Mouse (Mus musculus): Measurements from ENCODE around the gene Jazf1. TPM values are rescaled to one million over a fixed set of nuclear protein-coding genes. Genes with fewer than 3 reads are reported as not detected.
A peak's percentile ranks its signal among the peaks of the same experiment; 100 is the strongest.

Jazf1 gene
- polyA plus RNA-seq (2014; fragmentation: Nextera tagmentation; extraction: Ambion mirVana): 8.4 and 10.0 TPM in 2 replicates

DNA sequence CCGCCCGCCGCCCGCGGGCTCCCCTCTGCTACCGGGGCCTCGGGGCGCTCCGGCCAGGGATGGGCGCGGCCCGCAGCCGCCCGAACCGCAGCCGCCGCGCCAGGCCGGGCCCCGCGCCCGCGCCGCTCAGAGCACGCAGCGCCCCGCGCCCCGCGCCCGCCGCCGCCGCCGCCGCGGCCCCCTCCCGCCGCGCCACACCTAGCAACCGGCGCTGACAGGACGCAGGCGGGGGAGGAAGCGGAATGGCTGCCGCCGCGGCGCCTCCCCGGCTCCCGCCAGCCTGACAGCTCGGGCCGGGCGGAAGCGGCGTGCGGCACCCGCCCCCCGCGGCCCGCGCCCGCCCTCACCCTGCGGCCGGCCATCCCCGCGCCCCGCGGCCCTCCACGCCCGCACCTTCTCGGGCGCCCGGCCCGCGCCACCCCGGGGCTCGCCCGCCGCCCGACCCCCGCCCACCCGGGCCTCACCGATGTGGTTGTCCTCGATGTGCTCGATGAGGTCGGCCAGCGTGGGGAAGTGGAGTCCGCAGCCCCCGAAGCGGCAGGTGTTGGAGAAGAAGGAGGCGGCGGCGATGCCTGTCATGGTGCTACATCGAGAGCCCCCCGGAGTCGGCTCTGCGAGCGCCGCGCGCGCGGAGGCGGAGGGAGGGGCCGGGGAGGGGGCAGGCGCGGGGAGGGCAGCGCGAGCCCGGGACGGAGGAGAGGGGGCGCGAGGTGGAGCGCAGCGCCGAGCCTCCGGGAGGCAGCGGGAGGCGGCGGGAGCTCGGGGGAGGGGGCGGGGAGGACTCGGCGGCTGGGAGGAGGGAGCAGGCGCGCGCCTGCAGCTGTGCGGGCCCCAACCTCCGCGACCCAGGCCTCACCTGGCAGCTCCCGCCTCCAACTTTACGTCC is at the start of gene Jazf1:
TSS of gene Jazf1 (minus strand) at position 643 of the 886 bp plus-strand sequence.
- DNase-seq (ENCODE audit: low spot score) (peak; percentile 64), ATAC-seq (ENCODE audit: low FRiP score) (peak; percentile 78)
- Histone ChIP-seq H3K9ac (ENCODE audit: low read depth, low read length) (peak within 1 kb of the TSS; percentile 75), H3K4me3 (ENCODE audit: low read depth, low read length) (peak within 1 kb of the TSS; percentile 75), H3K4me1 (replicated peaks; ENCODE audit: control insufficient read depth, insufficient read depth, low read length) (0 out of 2 replicates have a peak, but pooled peaks cover 4% of the 10 kb centered on the region), H3K27ac (ENCODE audit: low read depth, low read length) (peak within 1 kb of the TSS; percentile 73), H3K4me2 (replicated peaks; ENCODE audit: low read depth, low read length) (peak within 1 kb of the TSS; percentile 85), H3K9me3 (ENCODE audit: control insufficient read depth, low read length) (no peaks in the 10 kb centered on the region), H3K36me3 (ENCODE audit: control insufficient read depth, insufficient read depth, low read length) (no peaks in the 10 kb centered on the region), H3K27me3 (ENCODE audit: control insufficient read depth, insufficient read depth, low read length) (peaks cover 3% of the 10 kb centered on the region; the same call in 1 of the 2 replicates)
- WGBS: 0% methylated on average over 27 of the region's 133 CpGs

GRCm38 (mm10) chr6:53117855-53118254 is 49.4 kb upstream of the Jazf1 start:
- Histone ChIP-seq H3K4me2 (replicated peaks; ENCODE audit: low read depth, low read length) (no peak overlapping the region), H3K4me3 (ENCODE audit: low read depth, low read length) (no peak overlapping the region), H3K9ac (ENCODE audit: low read depth, low read length) (no peak overlapping the region), H3K36me3 (ENCODE audit: control insufficient read depth, insufficient read depth, low read length) (no peaks in the 10 kb centered on the region), H3K27ac (ENCODE audit: low read depth, low read length) (no peak overlapping the region), H3K27me3 (ENCODE audit: control insufficient read depth, insufficient read depth, low read length) (no peaks in the 10 kb centered on the region), H3K4me1 (replicated peaks; ENCODE audit: control insufficient read depth, insufficient read depth, low read length) (no peaks in the 10 kb centered on the region; the same call in 1 of the 2 replicates), H3K9me3 (ENCODE audit: control insufficient read depth, low read length) (no peaks in the 10 kb centered on the region)
- DNase-seq (ENCODE audit: low spot score) (no peak), ATAC-seq (ENCODE audit: low FRiP score) (no peak)
- WGBS: 48% methylated on average over 1 of the region's 1 CpGs

GRCm38 (mm10) chr6:53086879-53087278 is 18.4 kb upstream of the Jazf1 start:
- Histone ChIP-seq H3K36me3 (ENCODE audit: control insufficient read depth, insufficient read depth, low read length) (no peaks in the 10 kb centered on the region), H3K4me3 (ENCODE audit: low read depth, low read length) (no peak overlapping the region), H3K9me3 (ENCODE audit: control insufficient read depth, low read length) (no peaks in the 10 kb centered on the region), H3K4me2 (replicated peaks; ENCODE audit: low read depth, low read length) (no peak overlapping the region), H3K27me3 (ENCODE audit: control insufficient read depth, insufficient read depth, low read length) (no peaks in the 10 kb centered on the region), H3K9ac (ENCODE audit: low read depth, low read length) (no peak overlapping the region), H3K4me1 (replicated peaks; ENCODE audit: control insufficient read depth, insufficient read depth, low read length) (no peaks in the 10 kb centered on the region), H3K27ac (ENCODE audit: low read depth, low read length) (no peak overlapping the region)
- WGBS: 59% methylated on average over 4 of the region's 4 CpGs
- ATAC-seq (ENCODE audit: low FRiP score) (no peak), DNase-seq (ENCODE audit: low spot score) (no peak)

DNA sequence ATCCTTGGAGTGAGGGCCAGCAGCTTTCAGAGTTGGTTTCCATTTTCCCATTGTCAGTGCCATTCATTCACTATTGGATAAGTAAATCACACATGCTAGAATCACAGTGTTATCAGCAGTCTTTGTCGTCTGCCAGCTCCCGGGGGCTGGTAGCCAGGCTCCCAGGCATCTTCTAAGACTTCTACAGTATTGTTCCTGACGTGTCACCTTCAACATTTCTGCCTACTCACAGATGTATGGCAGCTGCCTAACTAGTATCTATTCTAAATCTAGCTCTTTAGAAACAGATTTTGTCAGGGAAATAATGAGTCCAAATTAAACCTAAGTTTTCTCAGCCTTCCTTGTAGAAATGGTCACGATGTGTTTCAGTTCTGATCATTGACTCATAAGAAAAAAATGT is 12.8 kb upstream of the Jazf1 start:
- H3K27me3 ChIP-seq (ENCODE audit: control insufficient read depth, insufficient read depth, low read length): no peaks in the 10 kb centered on the region
- no peak for ATAC-seq (ENCODE audit: low FRiP score)
- no peaks in the 10 kb centered on the region for H3K4me1 ChIP-seq (replicated peaks; ENCODE audit: control insufficient read depth, insufficient read depth, low read length)

GRCm38 (mm10) chr6:53078671-53079070 is 10.2 kb upstream of the Jazf1 start:
- H3K4me1 ChIP-seq (replicated peaks; ENCODE audit: control insufficient read depth, insufficient read depth, low read length): no peaks in the 10 kb centered on the region
- no peaks in the 10 kb centered on the region for H3K9me3 ChIP-seq (ENCODE audit: control insufficient read depth, low read length)
- H3K9ac ChIP-seq (ENCODE audit: low read depth, low read length): no peak overlapping the region
- no peaks in the 10 kb centered on the region for H3K36me3 ChIP-seq (ENCODE audit: control insufficient read depth, insufficient read depth, low read length)
- 33% methylated on average over 2 of the region's 2 CpGs for WGBS
- H3K27me3 ChIP-seq (ENCODE audit: control insufficient read depth, insufficient read depth, low read length): no peaks in the 10 kb centered on the region
- ATAC-seq (ENCODE audit: low FRiP score): no peak
- H3K4me3 ChIP-seq (ENCODE audit: low read depth, low read length): no peak overlapping the region
- no peak overlapping the region for H3K4me2 ChIP-seq (replicated peaks; ENCODE audit: low read depth, low read length)
- no peak overlapping the region for H3K27ac ChIP-seq (ENCODE audit: low read depth, low read length)
- DNase-seq (ENCODE audit: low spot score): no peak

More for the DNA sequence above, 12.8 kb upstream of the Jazf1 start:
- Histone ChIP-seq H3K9me3 (ENCODE audit: control insufficient read depth, low read length) (no peaks in the 10 kb centered on the region), H3K36me3 (ENCODE audit: control insufficient read depth, insufficient read depth, low read length) (no peaks in the 10 kb centered on the region), H3K27ac (ENCODE audit: low read depth, low read length) (no peak overlapping the region), H3K9ac (ENCODE audit: low read depth, low read length) (no peak overlapping the region), H3K4me3 (ENCODE audit: low read depth, low read length) (no peak overlapping the region), H3K4me2 (replicated peaks; ENCODE audit: low read depth, low read length) (no peak overlapping the region)
- 82% methylated on average over 4 of the region's 4 CpGs for WGBS
- DNase-seq (ENCODE audit: low spot score): no peak

DNA sequence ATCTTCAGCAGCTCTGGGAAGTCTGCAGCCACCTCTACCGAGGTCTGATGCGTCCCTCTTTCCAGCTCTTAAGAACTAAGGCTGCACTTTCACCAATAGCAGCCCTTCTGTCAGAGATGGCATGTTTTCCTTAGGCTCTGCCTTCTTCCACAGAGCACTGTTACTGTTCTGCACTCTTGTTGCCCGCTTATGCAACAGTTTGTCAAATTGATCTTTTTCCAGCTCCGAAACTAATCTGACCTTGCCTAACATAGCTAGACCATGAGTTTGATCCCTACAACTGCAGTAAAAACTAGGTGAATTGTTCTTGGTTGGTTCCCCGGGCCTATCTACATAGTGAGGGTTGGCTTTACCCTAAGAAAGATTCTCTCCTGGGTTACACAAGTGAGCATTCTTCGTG is 3.3 kb upstream of the Jazf1 start:
- no peaks in the 10 kb centered on the region for H3K36me3 ChIP-seq (ENCODE audit: control insufficient read depth, insufficient read depth, low read length)
- WGBS: 85% methylated on average over 6 of the region's 6 CpGs
- no peak overlapping the region for H3K4me3 ChIP-seq (ENCODE audit: low read depth, low read length)
- H3K27ac ChIP-seq (ENCODE audit: low read depth, low read length): no peak overlapping the region
- H3K27me3 ChIP-seq (ENCODE audit: control insufficient read depth, insufficient read depth, low read length): peaks cover 3% of the 10 kb centered on the region; the same call in 1 of the 2 replicates
- no peak for DNase-seq (ENCODE audit: low spot score)
- no peak for ATAC-seq (ENCODE audit: low FRiP score)
- H3K4me1 ChIP-seq (replicated peaks; ENCODE audit: control insufficient read depth, insufficient read depth, low read length): 0 out of 2 replicates have a peak, but pooled peaks cover 4% of the 10 kb centered on the region
- no peak overlapping the region for H3K9ac ChIP-seq (ENCODE audit: low read depth, low read length)
- no peak overlapping the region for H3K4me2 ChIP-seq (replicated peaks; ENCODE audit: low read depth, low read length)
- H3K9me3 ChIP-seq (ENCODE audit: control insufficient read depth, low read length): no peaks in the 10 kb centered on the region

- H3K4me3 ChIP-seq (ENCODE audit: low read depth, low read length): no peak overlapping the region
- no peaks in the 10 kb centered on the region for H3K9me3 ChIP-seq (ENCODE audit: control insufficient read depth, low read length)
- no peak overlapping the region for H3K9ac ChIP-seq (ENCODE audit: low read depth, low read length)
- no peak overlapping the region for H3K27ac ChIP-seq (ENCODE audit: low read depth, low read length)
- WGBS: 40% methylated on average over 5 of the region's 5 CpGs
- H3K4me1 ChIP-seq (replicated peaks; ENCODE audit: control insufficient read depth, insufficient read depth, low read length): 0 out of 2 replicates have a peak, but pooled peaks cover 4% of the 10 kb centered on the region
- H3K27me3 ChIP-seq (ENCODE audit: control insufficient read depth, insufficient read depth, low read length): peaks cover 3% of the 10 kb centered on the region; the same call in 1 of the 2 replicates
- H3K36me3 ChIP-seq (ENCODE audit: control insufficient read depth, insufficient read depth, low read length): no peaks in the 10 kb centered on the region
- DNase-seq (ENCODE audit: low spot score): no peak
- H3K4me2 ChIP-seq (replicated peaks; ENCODE audit: low read depth, low read length): no peak overlapping the region
- ATAC-seq (ENCODE audit: low FRiP score): no peak
Measured at GRCm38 (mm10) chr6:53069976-53070575, 1.6 kb upstream of the Jazf1 start.

GRCm38 (mm10) chr6:53068875-53069178 is 396 bp upstream of the Jazf1 start:
- Histone ChIP-seq H3K4me2 (replicated peaks; ENCODE audit: low read depth, low read length) (peak overlapping the region; percentile 85), H3K4me3 (ENCODE audit: low read depth, low read length) (peak overlapping the region; percentile 75), H3K36me3 (ENCODE audit: control insufficient read depth, insufficient read depth, low read length) (no peaks in the 10 kb centered on the region), H3K27me3 (ENCODE audit: control insufficient read depth, insufficient read depth, low read length) (peaks cover 3% of the 10 kb centered on the region; the same call in 1 of the 2 replicates), H3K9ac (ENCODE audit: low read depth, low read length) (peak overlapping the region; percentile 75), H3K27ac (ENCODE audit: low read depth, low read length) (no peak overlapping the region), H3K4me1 (replicated peaks; ENCODE audit: control insufficient read depth, insufficient read depth, low read length) (0 out of 2 replicates have a peak, but pooled peaks cover 4% of the 10 kb centered on the region), H3K9me3 (ENCODE audit: control insufficient read depth, low read length) (no peaks in the 10 kb centered on the region)
- 3% methylated on average over 6 of the region's 6 CpGs for WGBS
- DNase-seq (ENCODE audit: low spot score): no peak
- ATAC-seq (ENCODE audit: low FRiP score): no peak

All from hindbrain, embryonic 11.5 days (tissue).